Mouse (Mus musculus) MEL (cell line): ENCODE measurements around the gene Prcd. TPM values are rescaled to one million over a fixed set of nuclear protein-coding genes. Genes with fewer than 3 reads are reported as not detected.

Source experiments
- DNase-seq: peaks from one replicate; pipeline ENCODE4 v3.0.0; 2011; ENCODE audit warnings: low read depth, low spot score
- H3K27ac ChIP-seq: 2 replicates; pipeline ENCODE4 v1.5.1; 2012; ENCODE audit warnings: low read depth, mild to moderate bottlenecking, control low read depth, low read length, moderate library complexity; ENCODE audit not compliant: control insufficient read depth
- H3K27me3 ChIP-seq, 2 experiments: fragments of 150-350 bp in 1 of 2; sonication (generic) in 1 of 2; 2 replicates each; pipeline ENCODE4 v1.6.1; 2012; ENCODE audit warnings: low read length in 2 of 2, mild to moderate bottlenecking in 2 of 2, improper control_type of control experiment in 1 of 2, moderate library complexity in 1 of 2; ENCODE audit not compliant: insufficient read depth in 2 of 2, control insufficient read depth in 1 of 2
- H3K36me3 ChIP-seq, 2 experiments: 2 replicates each; pipeline ENCODE4 v1.6.1; 2012 to 2014; ENCODE audit warnings: low read length in 2 of 2, improper control_type of control experiment in 1 of 2, inconsistent platforms in 1 of 2, mild to moderate bottlenecking in 1 of 2; ENCODE audit not compliant: insufficient read depth in 2 of 2, control insufficient read depth in 1 of 2
- H3K4me1 ChIP-seq, 2 experiments: fragments of 150-350 bp in 1 of 2; sonication (generic) in 1 of 2; 2 replicates each; pipeline ENCODE4 v1.6.1; 2012; ENCODE audit warnings: low read length in 2 of 2, improper control_type of control experiment in 1 of 2, mild to moderate bottlenecking in 1 of 2; ENCODE audit not compliant: insufficient read depth in 2 of 2, control insufficient read depth in 1 of 2
- H3K4me3 ChIP-seq, 2 experiments: fragments of 150-350 bp in 1 of 2; sonication (generic) in 1 of 2; 2 replicates each; pipeline ENCODE4 v1.5.1; 2012; ENCODE audit warnings: low read depth in 2 of 2, low read length in 2 of 2, mild to moderate bottlenecking in 2 of 2, moderate library complexity in 2 of 2, control low read depth in 1 of 2, improper control_type of control experiment in 1 of 2; ENCODE audit not compliant: control insufficient read depth in 1 of 2, insufficient read depth in 1 of 2
- H3K79me2 ChIP-seq: 2 replicates; pipeline ENCODE4 v1.6.1; 2012; ENCODE audit warnings: mild to moderate bottlenecking, low read length, moderate library complexity; ENCODE audit not compliant: control insufficient read depth, poor library complexity, insufficient read depth
- H3K9ac ChIP-seq: 2 replicates; pipeline ENCODE4 v1.6.1; 2012; ENCODE audit warnings: low read depth, mild to moderate bottlenecking, control low read depth, low read length, moderate library complexity; ENCODE audit not compliant: control insufficient read depth, poor library complexity, severe bottlenecking
- H3K9me3 ChIP-seq: fragments of 150-350 bp; sonication (generic); replicated peaks from 2 replicates; pipeline ENCODE4 v1.6.1; 2012; ENCODE audit warnings: mild to moderate bottlenecking, low read length, improper control_type of control experiment, moderate library complexity; ENCODE audit not compliant: insufficient read depth
- EP300 ChIP-seq, 2 experiments: IDR thresholded peaks; 2 replicates each; pipeline ENCODE4 v1.6.1; 2011; ENCODE audit warnings: improper control_type of control experiment in 2 of 2, low read length in 2 of 2, low read depth in 1 of 2, mild to moderate bottlenecking in 1 of 2
- JUND ChIP-seq: IDR thresholded peaks from 2 replicates; pipeline ENCODE4 v1.6.1; 2011; ENCODE audit warnings: low read depth, mild to moderate bottlenecking, improper control_type of control experiment, low read length
- KAT2A ChIP-seq: conservative IDR thresholded peaks from 2 replicates; pipeline ENCODE4 v1.6.1; 2012; ENCODE audit warnings: low read depth, low read length, improper control_type of control experiment, inconsistent platforms
- MEF2A ChIP-seq: IDR thresholded peaks from 2 replicates; pipeline ENCODE4 v1.6.1; 2014; ENCODE audit warnings: low read depth, mild to moderate bottlenecking, inconsistent platforms, low read length, improper control_type of control experiment; ENCODE audit not compliant: poor library complexity, insufficient replicate concordance, severe bottlenecking; ENCODE audit errors: extremely low read depth
- MYC ChIP-seq: IDR thresholded peaks from 2 replicates; pipeline ENCODE4 v1.6.1; 2011; ENCODE audit warnings: low read depth, mild to moderate bottlenecking, low read length, improper control_type of control experiment, moderate library complexity
- NRF1 ChIP-seq: IDR thresholded peaks from 2 replicates; pipeline ENCODE4 v1.6.1; 2014; ENCODE audit warnings: low read depth, mild to moderate bottlenecking, inconsistent platforms, low read length, improper control_type of control experiment, moderate library complexity; ENCODE audit not compliant: poor library complexity, insufficient read depth, severe bottlenecking
- POLR2A ChIP-seq, 2 experiments: IDR thresholded peaks; 2 replicates each; pipeline ENCODE4 v1.6.1; 2011 to 2012; ENCODE audit warnings: low read length in 2 of 2, mild to moderate bottlenecking in 2 of 2, control low read depth in 1 of 2, improper control_type of control experiment in 1 of 2, low read depth in 1 of 2, moderate library complexity in 1 of 2; ENCODE audit not compliant: control insufficient read depth in 1 of 2, insufficient read depth in 1 of 2, poor library complexity in 1 of 2
- POLR2AphosphoS2 ChIP-seq: IDR thresholded peaks from 2 replicates; pipeline ENCODE4 v1.6.1; 2011; ENCODE audit warnings: low read length, improper control_type of control experiment
- POLR2AphosphoS5 ChIP-seq: IDR thresholded peaks from 2 replicates; pipeline ENCODE4 v1.6.1; 2012; ENCODE audit warnings: low read depth, borderline replicate concordance, mild to moderate bottlenecking, inconsistent platforms, low read length, moderate library complexity, mixed read lengths
- RCOR1 ChIP-seq: IDR thresholded peaks from 2 replicates; pipeline ENCODE4 v1.6.1; 2012; ENCODE audit warnings: low read depth, mild to moderate bottlenecking, inconsistent platforms, low read length, improper control_type of control experiment
- SIN3A ChIP-seq: IDR thresholded peaks from 2 replicates; pipeline ENCODE4 v1.6.1; 2012; ENCODE audit warnings: low read length, improper control_type of control experiment, inconsistent platforms
- TAL1 ChIP-seq: IDR thresholded peaks from 2 replicates; pipeline ENCODE4 v1.6.1; 2012; ENCODE audit warnings: mild to moderate bottlenecking, inconsistent platforms, low read length, moderate library complexity, mixed read lengths
- UBTF ChIP-seq: IDR thresholded peaks from 2 replicates; pipeline ENCODE4 v1.6.1; 2012; ENCODE audit warnings: low read depth, mild to moderate bottlenecking, inconsistent platforms, low read length, improper control_type of control experiment, moderate library complexity, borderline replicate concordance; ENCODE audit not compliant: insufficient read depth
- ZKSCAN1 ChIP-seq: IDR thresholded peaks from 2 replicates; pipeline ENCODE4 v1.6.1; 2012; ENCODE audit warnings: low read depth, mild to moderate bottlenecking, inconsistent platforms, low read length, improper control_type of control experiment, moderate library complexity
- ZMIZ1 ChIP-seq: IDR thresholded peaks from 2 replicates; pipeline ENCODE4 v1.6.1; 2012; ENCODE audit warnings: low read depth, mild to moderate bottlenecking, inconsistent platforms, low read length, improper control_type of control experiment, moderate library complexity
- ZNF384 ChIP-seq: IDR thresholded peaks from 2 replicates; pipeline ENCODE4 v1.6.1; 2012; ENCODE audit warnings: low read depth, mild to moderate bottlenecking, inconsistent platforms, low read length, improper control_type of control experiment
- polyA plus RNA-seq, 2 experiments: library from polyadenylated mRNA; stranded (reverse) in 1 of 2; unstranded in 1 of 2; fragments of >175 nt in 1 of 2; fragments of >200 nt in 1 of 2; gene quantifications; 2 replicates each; pipeline versions ENCODE4 v1.2.1 to v1.2.4; 2012; ENCODE audit warnings: low replicate concordance in 2 of 2, low read depth in 1 of 2; ENCODE audit not compliant: insufficient read length in 2 of 2, insufficient read depth in 1 of 2, missing spikeins in 1 of 2
- total RNA-seq: library from RNA; depleted of rRNA; stranded (reverse); fragments of 300-350 nt; gene quantifications from 2 replicates; pipeline ENCODE4 v1.2.3, GENCODE M21; 2012

Prcd gene
- total and polyA plus RNA-seq, 3 experiments = 44.4 to 72.2 TPM; not detected in 1

DNA sequence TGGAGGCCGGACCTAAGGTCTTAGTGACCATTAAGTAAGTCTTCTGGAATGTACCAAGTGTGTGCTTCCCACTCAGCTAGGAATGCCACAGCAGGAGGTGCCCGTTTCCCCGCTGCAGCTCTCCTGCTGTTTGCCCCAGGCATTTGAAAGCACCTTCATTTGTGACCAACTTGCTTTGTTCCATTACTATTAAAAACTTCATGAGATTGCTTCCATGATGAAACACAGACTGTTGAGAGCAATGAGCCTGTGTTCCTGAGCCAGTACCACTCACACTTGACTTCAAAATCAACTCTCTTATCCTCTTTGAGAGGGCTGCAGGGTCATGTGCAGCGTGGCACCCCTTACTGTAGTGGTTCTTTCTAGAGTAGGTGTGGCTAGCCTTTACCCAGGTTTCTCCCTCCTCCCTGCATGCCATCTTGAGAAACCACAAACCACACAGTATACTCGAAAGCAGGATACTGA lies 48.1 kb downstream of the Prcd start:
- Histone ChIP-seq H3K9ac (no peak overlapping the region), H3K79me2 (no peaks in the 10 kb centered on the region), H3K9me3 (no peaks in the 10 kb centered on the region), H3K4me1 (no peaks in the 10 kb centered on the region), H3K36me3 (no peaks in the 10 kb centered on the region), H3K27me3 (no peaks in the 10 kb centered on the region; a peak in 1 of 4 replicates), H3K27ac (no peak overlapping the region), H3K4me3 (no peak overlapping the region)
- TF ChIP-seq RCOR1 (no peak), JUND (no peak), POLR2A (IDR thresholded peaks at IDR 0.05; ENCODE audit: control insufficient read depth in 1 of 2, insufficient read depth in 1 of 2, low read depth in 1 of 2, low read length in 2 of 2, poor library complexity in 1 of 2) (no peak), UBTF (no peak), MEF2A (no peak), ZMIZ1 (no peak), MYC (no peak), ZKSCAN1 (no peak), TAL1 (no peak), POLR2AphosphoS5 (no peak), POLR2AphosphoS2 (no peak)
- DNase-seq = no peak

DNA sequence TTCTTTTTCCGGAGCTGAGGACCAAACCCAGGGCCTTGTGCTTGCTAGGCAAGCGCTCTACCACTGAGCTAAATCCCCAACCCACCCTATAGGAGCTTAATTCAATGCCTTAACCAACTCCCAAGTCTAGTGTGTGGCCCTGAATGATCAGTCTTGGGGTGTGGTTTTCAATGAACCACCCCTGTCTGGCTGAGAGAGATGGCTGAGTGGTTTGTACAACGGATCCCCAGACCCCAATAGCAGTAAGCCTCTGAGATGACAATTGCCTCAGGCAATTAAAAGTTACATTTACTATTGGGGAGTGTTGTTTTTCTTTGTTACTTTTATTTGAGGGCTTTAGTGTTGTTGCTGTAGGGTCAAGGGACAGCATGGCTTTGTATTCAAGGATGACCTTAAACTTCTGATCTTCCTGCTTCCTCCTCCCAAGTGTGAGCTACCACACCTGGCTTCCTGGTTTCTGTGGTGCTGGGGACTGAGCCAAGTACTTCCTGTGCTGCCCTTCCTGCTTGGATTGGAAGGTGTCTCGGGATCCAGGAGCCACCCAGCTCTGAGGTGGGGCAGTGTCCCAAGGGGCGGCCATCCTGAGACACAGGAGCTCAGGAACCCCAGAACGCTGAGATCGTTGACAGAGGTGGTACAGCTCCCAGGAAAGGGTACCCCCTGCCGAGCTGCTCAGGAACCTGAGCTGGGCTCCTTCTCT lies 51.2 kb downstream of the Prcd start:
- DNase-seq = no peak
- no peak overlapping the region for H3K9ac ChIP-seq

More for the DNA sequence above, 51.2 kb downstream of the Prcd start:
- Histone ChIP-seq H3K27ac (no peak overlapping the region), H3K79me2 (no peaks in the 10 kb centered on the region), H3K4me1 (no peaks in the 10 kb centered on the region), H3K27me3 (no peaks in the 10 kb centered on the region; a peak in 1 of 4 replicates), H3K36me3 (no peaks in the 10 kb centered on the region), H3K9me3 (no peaks in the 10 kb centered on the region), H3K4me3 (no peak overlapping the region)
- TF ChIP-seq NRF1 (no peak), ZNF384 (no peak), KAT2A (no peak), POLR2A (IDR thresholded peaks at IDR 0.05; ENCODE audit: control insufficient read depth in 1 of 2, insufficient read depth in 1 of 2, low read depth in 1 of 2, low read length in 2 of 2, poor library complexity in 1 of 2) (no peak), SIN3A (no peak), EP300 (IDR thresholded peaks at IDR 0.05; ENCODE audit: low read depth in 1 of 2, low read length in 2 of 2) (no peak)
